Mouse (Mus musculus): ENCODE data around the gene Usp29. TPM values are rescaled to one million over a fixed set of nuclear protein-coding genes. Genes with fewer than 3 reads are reported as not detected.
"Not testable (repeated sequence)": the region's sequence is repeated elsewhere in the genome, so short reads cannot be mapped to it uniquely, and the experiment has no call there.

The Usp29 gene
- polyA plus RNA-seq, 1 experiment from 2014 or later, result 10.3 TPM

GRCm38 (mm10) chr7:6765240-6765639 lies 34.9 kb downstream of the Usp29 start:
- no peak for ATAC-seq (ENCODE audit: insufficient number of reproducible peaks, low FRiP score)
- peaks cover 17% of the 10 kb centered on the region for H3K4me1 ChIP-seq (replicated peaks)
- peaks cover 16% of the 10 kb centered on the region; the same call in 1 of the 2 replicates for H3K36me3 ChIP-seq
- H3K27ac ChIP-seq (ENCODE audit: poor library complexity, severe bottlenecking), result no peak overlapping the region
- no peak overlapping the region for H3K4me2 ChIP-seq
- H3K9ac ChIP-seq, result no peak overlapping the region
- 26% methylated on average over 5 of the region's 5 CpGs for WGBS
- no peaks in the 10 kb centered on the region for H3K27me3 ChIP-seq (replicated peaks)
- H3K9me3 ChIP-seq (replicated peaks), result no peaks in the 10 kb centered on the region
- no peak overlapping the region for H3K4me3 ChIP-seq

- no peaks in the 10 kb centered on the region for H3K9me3 ChIP-seq (replicated peaks)
- WGBS, result 4% methylated on average over 8 of the region's 8 CpGs
- no peaks in the 10 kb centered on the region for H3K27me3 ChIP-seq (replicated peaks)
- H3K27ac ChIP-seq (ENCODE audit: poor library complexity, severe bottlenecking), result peak overlapping the region; percentile 77
- ATAC-seq (ENCODE audit: insufficient number of reproducible peaks, low FRiP score), result peak; percentile 74
- H3K4me2 ChIP-seq, result peak overlapping the region; percentile 45
- H3K4me3 ChIP-seq, result no peak overlapping the region
- H3K4me1 ChIP-seq (replicated peaks), result peaks cover 37% of the 10 kb centered on the region
- H3K9ac ChIP-seq, result no peak overlapping the region
- H3K36me3 ChIP-seq, result peaks cover 16% of the 10 kb centered on the region; the same call in 1 of the 2 replicates
Observed at GRCm38 (mm10) chr7:6770286-6770685, 39.9 kb downstream of the Usp29 start.

GRCm38 (mm10) chr7:6773865-6774413 lies 43.6 kb downstream of the Usp29 start:
- not testable (repeated sequence) for H3K27ac ChIP-seq (ENCODE audit: poor library complexity, severe bottlenecking); H3K9me3 ChIP-seq (replicated peaks); H3K36me3 ChIP-seq; H3K27me3 ChIP-seq (replicated peaks); H3K9ac ChIP-seq; H3K4me2 ChIP-seq; H3K4me3 ChIP-seq
- ATAC-seq (ENCODE audit: insufficient number of reproducible peaks, low FRiP score), result 0 out of 2 replicates have a peak, but pooled peaks have one; percentile 28
- H3K4me1 ChIP-seq (replicated peaks), result peaks cover 63% of the 10 kb centered on the region
- 34% methylated on average over 11 of the region's 11 CpGs for WGBS

GRCm38 (mm10) chr7:6776314-6777059 lies 46.1 kb downstream of the Usp29 start:
- 82% methylated on average over 10 of the region's 10 CpGs for WGBS
- H3K4me2 ChIP-seq, result no peak overlapping the region

GRCm38 (mm10) chr7:6777107-6777506 lies 46.7 kb downstream of the Usp29 start:
- Histone ChIP-seq H3K27ac (ENCODE audit: poor library complexity, severe bottlenecking) (peak overlapping the region; percentile 95), H3K27me3 (replicated peaks) (no peaks in the 10 kb centered on the region), H3K4me3 (no peak overlapping the region), H3K9ac (no peak overlapping the region), H3K4me2 (peak overlapping the region; percentile 38), H3K9me3 (replicated peaks) (no peaks in the 10 kb centered on the region), H3K36me3 (no peaks in the 10 kb centered on the region), H3K4me1 (replicated peaks) (peaks cover 58% of the 10 kb centered on the region)
- WGBS, result 19% methylated on average over 2 of the region's 2 CpGs
- ATAC-seq (ENCODE audit: insufficient number of reproducible peaks, low FRiP score), result peak; percentile 72

More at GRCm38 (mm10) chr7:6776314-6777059, 46.1 kb downstream of the Usp29 start:
- H3K4me3 ChIP-seq, result no peak overlapping the region
- H3K36me3 ChIP-seq, result no peaks in the 10 kb centered on the region
- H3K9me3 ChIP-seq (replicated peaks), result no peaks in the 10 kb centered on the region
- H3K9ac ChIP-seq, result no peak overlapping the region
- H3K4me1 ChIP-seq (replicated peaks), result peaks cover 52% of the 10 kb centered on the region
- ATAC-seq (ENCODE audit: insufficient number of reproducible peaks, low FRiP score), result no peak
- H3K27me3 ChIP-seq (replicated peaks), result no peaks in the 10 kb centered on the region
- peak overlapping the region; percentile 95 for H3K27ac ChIP-seq (ENCODE audit: poor library complexity, severe bottlenecking)

- H3K4me1 ChIP-seq (replicated peaks), result peaks cover 60% of the 10 kb centered on the region
- ATAC-seq (ENCODE audit: insufficient number of reproducible peaks, low FRiP score), result peak; percentile 82
- 1% methylated on average over 4 of the region's 4 CpGs for WGBS
- peak overlapping the region; percentile 95 for H3K27ac ChIP-seq (ENCODE audit: poor library complexity, severe bottlenecking)
- H3K4me2 ChIP-seq, result peak overlapping the region; percentile 38
- no peak overlapping the region for H3K9ac ChIP-seq
- no peaks in the 10 kb centered on the region for H3K36me3 ChIP-seq
- H3K27me3 ChIP-seq (replicated peaks), result no peaks in the 10 kb centered on the region
- no peak overlapping the region for H3K4me3 ChIP-seq
- no peaks in the 10 kb centered on the region for H3K9me3 ChIP-seq (replicated peaks)
Observed at GRCm38 (mm10) chr7:6777689-6778088, 47.3 kb downstream of the Usp29 start.

- ATAC-seq (ENCODE audit: insufficient number of reproducible peaks, low FRiP score), result no peak
- Histone ChIP-seq H3K4me1 (replicated peaks) (peaks cover 58% of the 10 kb centered on the region), H3K27ac (ENCODE audit: poor library complexity, severe bottlenecking) (peak overlapping the region; percentile 95; the same call in 1 of the 2 replicates), H3K9ac (no peak overlapping the region), H3K4me3 (no peak overlapping the region), H3K4me2 (no peak overlapping the region), H3K9me3 (replicated peaks) (no peaks in the 10 kb centered on the region), H3K27me3 (replicated peaks) (no peaks in the 10 kb centered on the region), H3K36me3 (no peaks in the 10 kb centered on the region)
- WGBS, result 71% methylated on average over 5 of the region's 5 CpGs
Observed at GRCm38 (mm10) chr7:6779172-6779571, 48.8 kb downstream of the Usp29 start.

- no peak overlapping the region for H3K4me3 ChIP-seq
- no peak overlapping the region for H3K9ac ChIP-seq
- H3K27me3 ChIP-seq (replicated peaks), result no peaks in the 10 kb centered on the region
- WGBS, result 30% methylated on average over 11 of the region's 11 CpGs
- H3K36me3 ChIP-seq, result no peaks in the 10 kb centered on the region
- H3K4me2 ChIP-seq, result no peak overlapping the region
- peak overlapping the region; percentile 66 for H3K27ac ChIP-seq (ENCODE audit: poor library complexity, severe bottlenecking)
- H3K9me3 ChIP-seq (replicated peaks), result no peaks in the 10 kb centered on the region
- peaks cover 53% of the 10 kb centered on the region for H3K4me1 ChIP-seq (replicated peaks)
- ATAC-seq (ENCODE audit: insufficient number of reproducible peaks, low FRiP score), result no peak
Observed at GRCm38 (mm10) chr7:6781541-6781940, 51.2 kb downstream of the Usp29 start.

GRCm38 (mm10) chr7:6784340-6785073 lies 54.1 kb downstream of the Usp29 start:
- Histone ChIP-seq H3K9ac (no peak overlapping the region), H3K4me2 (no peak overlapping the region), H3K27ac (ENCODE audit: poor library complexity, severe bottlenecking) (peak overlapping the region; percentile 50; the same call in 1 of the 2 replicates), H3K4me3 (no peak overlapping the region), H3K4me1 (replicated peaks) (peaks cover 26% of the 10 kb centered on the region), H3K27me3 (replicated peaks) (no peaks in the 10 kb centered on the region), H3K9me3 (replicated peaks) (no peaks in the 10 kb centered on the region), H3K36me3 (no peaks in the 10 kb centered on the region)
- WGBS, result 30% methylated on average over 8 of the region's 8 CpGs
- no peak for ATAC-seq (ENCODE audit: insufficient number of reproducible peaks, low FRiP score)

GRCm38 (mm10) chr7:6787000-6787399 lies 56.6 kb downstream of the Usp29 start:
- peaks cover 17% of the 10 kb centered on the region for H3K4me1 ChIP-seq (replicated peaks)
- H3K4me3 ChIP-seq, result no peak overlapping the region
- no peaks in the 10 kb centered on the region for H3K36me3 ChIP-seq
- H3K9ac ChIP-seq, result no peak overlapping the region
- no peak for ATAC-seq (ENCODE audit: insufficient number of reproducible peaks, low FRiP score)
- no peaks in the 10 kb centered on the region for H3K27me3 ChIP-seq (replicated peaks)
- no peaks in the 10 kb centered on the region for H3K9me3 ChIP-seq (replicated peaks)
- no peak overlapping the region for H3K4me2 ChIP-seq
- 31% methylated on average over 2 of the region's 2 CpGs for WGBS
- no peak overlapping the region for H3K27ac ChIP-seq (ENCODE audit: poor library complexity, severe bottlenecking)

- Histone ChIP-seq H3K36me3 (no peaks in the 10 kb centered on the region), H3K4me2 (no peak overlapping the region), H3K27me3 (replicated peaks) (no peaks in the 10 kb centered on the region), H3K9ac (no peak overlapping the region), H3K9me3 (replicated peaks) (no peaks in the 10 kb centered on the region), H3K4me3 (no peak overlapping the region), H3K4me1 (replicated peaks) (peaks cover 14% of the 10 kb centered on the region), H3K27ac (ENCODE audit: poor library complexity, severe bottlenecking) (no peak overlapping the region)
- no peak for ATAC-seq (ENCODE audit: insufficient number of reproducible peaks, low FRiP score)
- 67% methylated on average over 2 of the region's 2 CpGs for WGBS
Observed at GRCm38 (mm10) chr7:6788101-6788500, 57.7 kb downstream of the Usp29 start.

All from heart, embryonic 12.5 days (tissue).